Mouse (Mus musculus): ENCODE measurements around the gene Tacc3. TPM values are rescaled to one million over a fixed set of nuclear protein-coding genes. Genes with fewer than 3 reads are reported as not detected.
A peak's percentile ranks its signal among the peaks of the same experiment; 100 is the strongest.

Gene Tacc3
- polyA plus RNA-seq, 1 experiment from 2014 or later = 71.9 TPM

DNA sequence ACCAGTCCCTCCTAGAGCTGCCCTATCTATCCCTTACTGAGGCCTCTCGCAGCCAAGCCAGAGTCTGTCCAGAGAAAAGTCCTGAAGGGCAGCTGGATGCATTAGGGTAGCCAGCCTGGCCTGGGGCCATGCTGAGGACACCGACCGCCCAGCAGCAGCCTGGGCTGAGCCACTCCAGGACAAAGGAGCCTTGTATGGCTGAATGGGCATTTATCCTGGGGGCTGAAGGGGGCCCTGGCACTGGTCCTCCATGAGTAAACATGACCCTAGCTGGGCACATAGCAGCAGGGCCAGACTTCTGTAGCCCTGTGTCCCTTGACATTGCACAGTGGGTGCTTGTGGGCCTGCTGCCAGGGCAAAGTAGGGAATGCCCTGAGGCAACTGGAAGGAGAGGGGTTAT, 16.5 kb downstream of the Tacc3 start:
- ATAC-seq = peak; percentile 85
- Histone ChIP-seq H3K27me3 (replicated peaks; ENCODE audit: control insufficient read depth, insufficient read depth, low read length) (no peaks in the 10 kb centered on the region), H3K36me3 (ENCODE audit: control insufficient read depth, insufficient read depth) (no peaks in the 10 kb centered on the region), H3K4me3 (replicated peaks; ENCODE audit: low read length) (no peak overlapping the region), H3K9ac (replicated peaks; ENCODE audit: low read depth, low read length) (no peak overlapping the region; the same call in 1 of the 2 replicates), H3K4me2 (ENCODE audit: low read length) (no peak overlapping the region), H3K4me1 (replicated peaks; ENCODE audit: control insufficient read depth, insufficient read depth, low read length) (peaks cover 10% of the 10 kb centered on the region), H3K9me3 (ENCODE audit: control insufficient read depth, low read length) (no peaks in the 10 kb centered on the region), H3K27ac (ENCODE audit: low read length) (0 out of 2 replicates have a peak overlapping the region, but pooled peaks have one; percentile 20)
- WGBS = 21% methylated on average over 3 of the region's 3 CpGs

DNA sequence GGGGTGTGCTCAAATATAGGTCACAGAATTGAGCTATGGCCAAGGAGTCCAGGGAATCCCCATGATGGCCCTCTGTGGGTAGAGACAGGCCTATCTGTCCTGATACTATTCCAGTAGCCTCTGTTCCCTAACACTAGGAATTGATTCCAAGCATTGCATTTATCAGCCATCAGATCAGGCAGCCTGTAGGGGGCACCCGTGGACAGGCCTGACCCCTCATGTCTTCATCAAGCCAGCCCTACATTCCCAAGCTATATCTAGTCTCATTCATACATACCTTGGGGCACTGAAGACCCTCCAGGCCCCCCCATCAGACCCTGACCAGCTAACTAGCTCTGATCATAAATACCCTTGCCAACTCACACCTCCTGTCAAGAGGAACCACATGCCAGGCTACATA, 18.0 kb downstream of the Tacc3 start:
- Histone ChIP-seq H3K27me3 (replicated peaks; ENCODE audit: control insufficient read depth, insufficient read depth, low read length) (no peaks in the 10 kb centered on the region), H3K4me2 (ENCODE audit: low read length) (no peak overlapping the region), H3K4me3 (replicated peaks; ENCODE audit: low read length) (no peak overlapping the region), H3K4me1 (replicated peaks; ENCODE audit: control insufficient read depth, insufficient read depth, low read length) (peaks cover 10% of the 10 kb centered on the region), H3K9ac (replicated peaks; ENCODE audit: low read depth, low read length) (no peak overlapping the region), H3K27ac (ENCODE audit: low read length) (no peak overlapping the region), H3K9me3 (ENCODE audit: control insufficient read depth, low read length) (no peaks in the 10 kb centered on the region), H3K36me3 (ENCODE audit: control insufficient read depth, insufficient read depth) (no peaks in the 10 kb centered on the region)
- 0% methylated on average over 1 of the region's 1 CpGs for WGBS
- peak; percentile 23; the same call in 1 of the 2 replicates for ATAC-seq

DNA sequence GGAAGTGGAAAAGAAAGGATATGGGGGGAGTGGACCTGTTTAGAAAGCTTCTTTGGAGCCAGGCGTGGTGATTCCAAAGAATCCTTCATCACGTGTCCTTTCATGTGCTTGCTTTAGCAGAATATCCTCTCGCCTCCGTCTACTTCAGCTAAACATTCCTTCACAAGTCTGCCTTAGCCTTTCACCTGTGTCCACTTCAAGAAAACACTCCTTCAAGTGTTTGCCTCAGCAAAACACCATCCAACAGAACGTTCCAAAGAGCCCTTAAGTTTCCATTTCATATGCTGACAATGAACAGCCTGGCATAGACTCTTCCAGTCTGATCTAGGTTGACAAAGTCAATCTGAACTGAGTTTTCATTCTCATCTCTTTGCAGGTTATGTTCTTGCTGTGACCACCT, 20.3 kb downstream of the Tacc3 start:
- Histone ChIP-seq H3K4me1 (replicated peaks; ENCODE audit: control insufficient read depth, insufficient read depth, low read length) (peaks cover 10% of the 10 kb centered on the region), H3K4me3 (replicated peaks; ENCODE audit: low read length) (no peak overlapping the region), H3K36me3 (ENCODE audit: control insufficient read depth, insufficient read depth) (no peaks in the 10 kb centered on the region), H3K27ac (ENCODE audit: low read length) (no peak overlapping the region), H3K4me2 (ENCODE audit: low read length) (no peak overlapping the region), H3K9me3 (ENCODE audit: control insufficient read depth, low read length) (no peaks in the 10 kb centered on the region), H3K9ac (replicated peaks; ENCODE audit: low read depth, low read length) (no peak overlapping the region), H3K27me3 (replicated peaks; ENCODE audit: control insufficient read depth, insufficient read depth, low read length) (no peaks in the 10 kb centered on the region)
- ATAC-seq = no peak
- 78% methylated on average over 5 of the region's 5 CpGs for WGBS

DNA sequence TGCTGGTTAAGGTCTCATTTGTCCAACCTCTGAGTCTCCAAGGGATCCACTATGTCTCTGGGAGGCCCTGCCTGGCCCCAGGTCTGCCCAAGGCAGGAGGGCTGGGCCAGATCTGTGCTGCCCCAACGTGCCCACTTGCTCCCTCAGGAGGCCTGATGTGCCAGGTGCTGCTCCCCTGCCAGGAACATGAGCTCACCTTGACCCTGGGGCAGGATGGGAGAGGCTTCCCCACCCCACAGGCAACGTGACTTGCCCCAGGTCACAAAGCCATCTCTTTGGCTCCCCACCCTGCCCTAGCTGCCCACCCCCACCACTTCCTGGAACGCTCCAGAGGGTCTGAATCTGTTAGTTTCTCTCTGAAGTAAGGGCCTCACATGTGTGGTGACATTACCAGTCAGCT, 23.1 kb downstream of the Tacc3 start:
- Histone ChIP-seq H3K4me2 (ENCODE audit: low read length) (no peak overlapping the region), H3K4me3 (replicated peaks; ENCODE audit: low read length) (no peak overlapping the region), H3K27me3 (replicated peaks; ENCODE audit: control insufficient read depth, insufficient read depth, low read length) (no peaks in the 10 kb centered on the region), H3K4me1 (replicated peaks; ENCODE audit: control insufficient read depth, insufficient read depth, low read length) (no peaks in the 10 kb centered on the region), H3K27ac (ENCODE audit: low read length) (no peak overlapping the region), H3K36me3 (ENCODE audit: control insufficient read depth, insufficient read depth) (no peaks in the 10 kb centered on the region), H3K9ac (replicated peaks; ENCODE audit: low read depth, low read length) (no peak overlapping the region), H3K9me3 (ENCODE audit: control insufficient read depth, low read length) (no peaks in the 10 kb centered on the region)
- no peak for ATAC-seq
- WGBS = 72% methylated on average over 3 of the region's 3 CpGs

DNA sequence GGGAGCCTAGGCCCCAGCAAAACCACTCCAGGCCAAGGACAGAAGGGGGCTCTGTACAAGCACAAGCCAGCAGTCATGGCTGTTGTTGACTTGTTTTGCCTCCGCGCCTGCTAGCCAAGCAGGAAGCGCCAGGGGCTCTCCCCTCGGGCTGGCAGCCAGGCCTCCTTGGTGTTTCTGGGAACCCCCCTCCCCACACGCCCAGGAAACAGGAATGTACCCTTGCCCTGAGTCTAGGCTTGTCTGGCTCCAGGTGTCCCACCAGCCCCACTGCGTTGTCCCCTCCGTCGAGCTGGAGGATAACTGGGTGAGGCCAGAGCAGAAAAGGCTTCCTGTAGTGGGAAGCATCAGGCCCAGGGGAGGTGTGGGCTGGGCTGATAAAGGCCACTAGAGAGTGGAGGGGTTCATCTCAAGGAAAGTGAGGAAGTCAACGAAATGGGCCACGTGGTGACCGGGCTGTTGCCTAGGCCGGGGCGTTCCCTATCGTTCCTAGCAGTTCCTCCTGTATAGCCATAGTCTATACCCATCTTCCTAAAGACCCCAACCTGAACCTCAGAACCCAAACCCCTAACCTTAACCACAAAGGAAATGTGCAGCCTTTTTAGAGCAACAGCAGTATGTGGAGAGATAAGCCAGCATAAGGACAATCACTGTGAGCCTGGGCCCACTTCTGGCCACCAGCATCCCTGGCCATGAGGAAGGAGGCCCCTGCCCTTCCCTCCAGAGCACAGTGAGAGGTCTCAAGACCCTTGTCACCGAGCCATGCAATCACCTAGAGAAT, 23.9 kb downstream of the Tacc3 start:
- Histone ChIP-seq H3K27ac (ENCODE audit: low read length) (no peak overlapping the region), H3K9me3 (ENCODE audit: control insufficient read depth, low read length) (no peaks in the 10 kb centered on the region), H3K27me3 (replicated peaks; ENCODE audit: control insufficient read depth, insufficient read depth, low read length) (no peaks in the 10 kb centered on the region), H3K4me1 (replicated peaks; ENCODE audit: control insufficient read depth, insufficient read depth, low read length) (no peaks in the 10 kb centered on the region), H3K36me3 (ENCODE audit: control insufficient read depth, insufficient read depth) (no peaks in the 10 kb centered on the region), H3K4me2 (ENCODE audit: low read length) (no peak overlapping the region), H3K4me3 (replicated peaks; ENCODE audit: low read length) (no peak overlapping the region), H3K9ac (replicated peaks; ENCODE audit: low read depth, low read length) (no peak overlapping the region)
- WGBS = 75% methylated on average over 15 of the region's 15 CpGs
- no peak for ATAC-seq

DNA sequence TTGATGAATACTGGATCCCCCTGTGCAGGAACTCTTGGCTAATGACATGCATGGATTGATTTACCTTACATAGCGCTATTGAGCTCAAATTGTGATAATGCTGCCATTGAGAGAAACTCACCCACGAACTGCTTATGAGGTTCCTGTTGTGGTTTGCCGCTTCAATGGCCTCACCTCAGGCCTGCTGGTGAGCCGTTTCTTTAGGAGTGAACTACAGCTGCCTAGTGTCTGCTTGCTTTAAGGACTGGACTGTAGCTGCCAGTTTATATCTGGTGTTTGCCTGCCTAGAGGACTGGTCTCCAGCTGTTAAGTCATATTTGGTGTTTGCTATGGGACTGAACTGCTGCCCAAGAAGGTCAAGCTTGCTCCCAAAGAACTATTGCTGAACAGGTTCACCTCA, 25.0 kb downstream of the Tacc3 start:
- Histone ChIP-seq H3K4me2 (ENCODE audit: low read length) (no peak overlapping the region), H3K4me1 (replicated peaks; ENCODE audit: control insufficient read depth, insufficient read depth, low read length) (no peaks in the 10 kb centered on the region), H3K27me3 (replicated peaks; ENCODE audit: control insufficient read depth, insufficient read depth, low read length) (no peaks in the 10 kb centered on the region), H3K27ac (ENCODE audit: low read length) (no peak overlapping the region), H3K9me3 (ENCODE audit: control insufficient read depth, low read length) (no peaks in the 10 kb centered on the region), H3K9ac (replicated peaks; ENCODE audit: low read depth, low read length) (no peak overlapping the region), H3K4me3 (replicated peaks; ENCODE audit: low read length) (no peak overlapping the region), H3K36me3 (ENCODE audit: control insufficient read depth, insufficient read depth) (no peaks in the 10 kb centered on the region)
- 55% methylated on average over 4 of the region's 4 CpGs for WGBS
- ATAC-seq = no peak

DNA sequence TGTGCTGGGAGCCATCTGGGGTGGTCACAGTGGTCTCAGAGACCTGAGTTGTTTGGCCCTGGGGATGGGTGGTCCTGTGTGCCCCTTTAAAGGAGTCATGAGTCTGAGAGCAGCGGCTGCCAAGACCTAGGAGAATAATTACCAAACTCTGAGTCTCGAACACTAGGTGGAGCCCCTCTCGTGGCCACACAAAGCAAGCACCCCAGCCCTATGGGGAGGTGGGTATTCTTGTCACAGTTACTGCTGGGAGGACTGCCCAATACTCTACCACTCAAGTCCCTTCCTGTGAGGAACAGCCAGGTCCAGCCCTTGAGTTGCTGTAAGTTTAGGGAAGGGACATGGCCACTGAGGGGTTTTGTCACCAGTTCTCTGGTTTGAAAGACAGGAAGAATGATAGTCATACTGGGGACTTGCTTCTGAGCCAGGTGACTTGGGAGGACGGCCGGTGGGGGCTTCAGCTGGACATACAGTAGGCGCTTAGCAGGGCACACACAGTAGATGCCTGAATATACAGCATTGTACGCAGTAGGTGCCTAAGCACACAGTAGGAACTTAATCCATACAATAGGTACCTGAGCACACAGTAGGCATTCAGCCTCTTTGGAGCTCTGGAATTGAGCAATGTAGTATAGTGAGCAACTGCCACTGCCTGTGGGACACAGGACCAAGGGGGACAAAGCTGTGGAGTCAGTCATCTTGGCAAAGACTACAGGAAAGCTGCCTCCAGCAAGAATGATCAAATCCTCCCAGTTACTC, 26.1 kb downstream of the Tacc3 start:
- 48% methylated on average over 7 of the region's 7 CpGs for WGBS
- Histone ChIP-seq H3K27me3 (replicated peaks; ENCODE audit: control insufficient read depth, insufficient read depth, low read length) (no peaks in the 10 kb centered on the region), H3K27ac (ENCODE audit: low read length) (no peak overlapping the region), H3K4me1 (replicated peaks; ENCODE audit: control insufficient read depth, insufficient read depth, low read length) (peaks cover 8% of the 10 kb centered on the region), H3K9me3 (ENCODE audit: control insufficient read depth, low read length) (no peaks in the 10 kb centered on the region), H3K9ac (replicated peaks; ENCODE audit: low read depth, low read length) (no peak overlapping the region), H3K4me2 (ENCODE audit: low read length) (no peak overlapping the region), H3K4me3 (replicated peaks; ENCODE audit: low read length) (no peak overlapping the region), H3K36me3 (ENCODE audit: control insufficient read depth, insufficient read depth) (no peaks in the 10 kb centered on the region)
- ATAC-seq = peak; percentile 70

DNA sequence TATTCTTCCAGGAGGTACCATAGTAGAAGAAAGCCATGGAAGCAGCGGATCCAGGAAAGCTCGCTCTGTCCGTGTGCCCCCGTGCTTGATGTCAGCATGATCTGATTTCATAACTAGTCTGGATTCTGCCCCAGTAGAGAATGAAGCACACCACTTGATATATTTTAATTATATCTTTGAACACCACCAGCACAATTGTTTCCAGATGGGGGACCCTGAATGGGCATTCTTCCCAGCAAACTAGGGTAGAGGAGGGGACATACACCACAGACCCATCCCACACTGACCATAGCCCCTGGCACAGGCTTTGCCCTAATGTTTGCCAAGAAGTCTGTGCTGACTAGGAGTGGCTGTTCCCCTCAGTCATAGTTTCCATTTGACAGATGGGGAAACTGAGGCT, 27.0 kb downstream of the Tacc3 start:
- H3K4me3 ChIP-seq (replicated peaks; ENCODE audit: low read length) = no peak overlapping the region
- no peak overlapping the region for H3K4me2 ChIP-seq (ENCODE audit: low read length)
- 86% methylated on average over 4 of the region's 4 CpGs for WGBS
- no peak overlapping the region for H3K27ac ChIP-seq (ENCODE audit: low read length)
- H3K9me3 ChIP-seq (ENCODE audit: control insufficient read depth, low read length) = no peaks in the 10 kb centered on the region
- H3K4me1 ChIP-seq (replicated peaks; ENCODE audit: control insufficient read depth, insufficient read depth, low read length) = peaks cover 16% of the 10 kb centered on the region
- no peaks in the 10 kb centered on the region for H3K27me3 ChIP-seq (replicated peaks; ENCODE audit: control insufficient read depth, insufficient read depth, low read length)
- H3K36me3 ChIP-seq (ENCODE audit: control insufficient read depth, insufficient read depth) = no peaks in the 10 kb centered on the region
- no peak for ATAC-seq
- no peak overlapping the region for H3K9ac ChIP-seq (replicated peaks; ENCODE audit: low read depth, low read length)

DNA sequence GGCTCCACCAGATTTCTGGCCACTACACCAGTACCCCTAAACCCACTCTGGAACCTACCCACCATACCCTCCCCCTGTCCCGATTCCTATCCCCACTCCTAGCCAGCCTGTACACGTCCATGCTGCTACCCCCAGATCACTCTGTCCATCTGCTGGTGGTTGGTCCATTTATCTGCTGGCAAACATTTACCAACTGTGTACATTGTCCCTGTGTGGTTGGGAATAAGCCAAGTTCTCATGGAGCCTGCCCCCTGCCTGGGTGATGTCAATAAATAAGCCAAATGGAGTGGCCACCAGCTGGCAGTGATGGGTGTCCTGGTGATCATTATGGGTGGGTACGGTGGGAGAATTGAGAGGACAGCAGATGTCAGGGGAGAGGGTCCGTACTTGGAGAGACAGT, 29.2 kb downstream of the Tacc3 start:
- no peak overlapping the region for H3K4me3 ChIP-seq (replicated peaks; ENCODE audit: low read length)
- H3K4me1 ChIP-seq (replicated peaks; ENCODE audit: control insufficient read depth, insufficient read depth, low read length) = peaks cover 22% of the 10 kb centered on the region
- no peaks in the 10 kb centered on the region for H3K36me3 ChIP-seq (ENCODE audit: control insufficient read depth, insufficient read depth)
- no peak for ATAC-seq
- H3K4me2 ChIP-seq (ENCODE audit: low read length) = no peak overlapping the region
- 58% methylated on average over 4 of the region's 4 CpGs for WGBS
- H3K27me3 ChIP-seq (replicated peaks; ENCODE audit: control insufficient read depth, insufficient read depth, low read length) = no peaks in the 10 kb centered on the region
- H3K9me3 ChIP-seq (ENCODE audit: control insufficient read depth, low read length) = no peaks in the 10 kb centered on the region
- no peak overlapping the region for H3K27ac ChIP-seq (ENCODE audit: low read length)
- H3K9ac ChIP-seq (replicated peaks; ENCODE audit: low read depth, low read length) = no peak overlapping the region

Measured in forebrain, embryonic 16.5 days (tissue).